Comparison of ENCODE assay signal across 9 mouse cellular contexts in the genomic region with DNA sequence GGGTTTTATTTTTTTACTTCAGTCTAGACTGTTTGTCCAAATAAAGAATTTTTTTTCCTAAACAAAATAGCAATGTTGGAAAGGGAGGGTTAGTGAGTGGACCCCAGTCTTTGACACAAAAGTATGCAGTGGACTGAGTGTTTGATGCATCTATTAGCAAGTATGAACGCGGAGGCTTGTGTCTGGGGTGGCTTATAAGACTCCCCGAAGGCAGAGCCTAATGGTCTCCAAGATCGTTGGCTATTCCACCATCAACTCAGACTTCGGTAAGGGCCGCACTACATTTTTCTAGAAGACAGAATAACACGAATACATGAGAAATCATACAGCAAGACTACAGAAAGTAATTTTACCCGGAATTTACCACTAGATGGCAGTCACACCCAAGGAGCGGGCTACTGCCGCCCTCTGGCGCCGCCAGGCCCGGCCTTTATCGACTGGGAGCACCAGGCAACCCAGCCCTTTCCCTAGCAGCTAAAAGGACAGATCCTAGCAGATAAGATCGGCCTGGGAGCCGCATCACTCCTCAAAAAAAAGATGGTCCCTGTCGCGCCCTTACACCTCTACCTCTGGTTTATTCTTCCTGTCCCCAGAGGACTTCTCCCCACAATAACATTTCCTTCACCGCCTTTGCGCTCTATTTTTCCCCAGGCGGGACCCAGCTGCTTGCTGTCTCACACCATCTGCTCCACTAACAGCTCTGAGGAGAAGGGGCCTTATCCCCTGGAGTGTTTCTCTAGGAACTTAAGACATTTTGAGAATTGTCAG. TPM values are rescaled to one million over a fixed set of nuclear protein-coding genes. Genes with fewer than 3 reads are reported as not detected.
DNase-seq lines count a peak whose midpoint lies in the region; ATAC-seq and TF ChIP-seq lines count a peak whose summit lies in the region.
"Had no signal": no experiment of that assay in that cellular context is flagged by ENCODE, and none has a peak within 500 bp of the region (broad histone marks: within the 10 kb centered on the region; RNA-seq: fewer than 3 reads in every experiment).

No protein-coding gene starts in this region.

- no peaks in the 10 kb centered on the region for H3K79me3 ChIP-seq in C2C12 (ENCODE audit: low read depth)

- H3K4me2 ChIP-seq in heart, embryonic 13.5 days, result peak overlapping the region; percentile 53
- H3K4me2 ChIP-seq in liver, embryonic 11.5 days, result peak overlapping the region; percentile 32; the same call in 1 of the 2 replicates
- no peak overlapping the region for H3K4me2 ChIP-seq in neural tube, embryonic 11.5 days (ENCODE audit: low read depth)

- H3K27ac ChIP-seq in heart, embryonic 13.5 days (replicated peaks), result no peak overlapping the region
- no peak overlapping the region for H3K27ac ChIP-seq in liver, embryonic 11.5 days (ENCODE audit: low read depth, low read length)
- H3K27ac ChIP-seq in neural tube, embryonic 11.5 days (ENCODE audit: low read depth, low read length), result no peak overlapping the region

- no peaks in the 10 kb centered on the region for H3K9me3 ChIP-seq in heart, embryonic 13.5 days
- no peaks in the 10 kb centered on the region for H3K9me3 ChIP-seq in liver, embryonic 11.5 days (ENCODE audit: control insufficient read depth, low read length)
- H3K9me3 ChIP-seq in neural tube, embryonic 11.5 days (ENCODE audit: control insufficient read depth, low read length), result no peaks in the 10 kb centered on the region

- H3ac ChIP-seq in C2C12 (ENCODE audit: control insufficient read depth, insufficient read length, low read depth), result no peak overlapping the region

- DNase-seq in brain, adult 2 months (ENCODE audit: low read depth, low spot score), result peak; percentile 86
- peak; percentile 82 for DNase-seq in kidney, postnatal 10 days
- peak; percentile 61 for DNase-seq in liver, embryonic 11.5 days (ENCODE audit: low spot score)
- peak; percentile 82 for DNase-seq in neural tube, embryonic 11.5 days (ENCODE audit: low spot score)
- DNase-seq in testis, postnatal 10 days (ENCODE audit: low spot score), result peak; percentile 76

- 11% methylated on average over 21 of the region's 21 CpGs for WGBS in heart, embryonic 13.5 days
- 14% methylated on average over 21 of the region's 21 CpGs for WGBS in liver, embryonic 11.5 days
- WGBS in neural tube, embryonic 11.5 days, result 12% methylated on average over 21 of the region's 21 CpGs

- no peaks in the 10 kb centered on the region for H3K79me2 ChIP-seq in C2C12 (ENCODE audit: control insufficient read depth, insufficient read depth)

- peaks cover 13% of the 10 kb centered on the region for H3K27me3 ChIP-seq in C2C12 (ENCODE audit: control insufficient read depth, insufficient read depth, insufficient read length)
- H3K27me3 ChIP-seq in heart, embryonic 13.5 days (replicated peaks), result peaks cover 50% of the 10 kb centered on the region
- no peaks in the 10 kb centered on the region for H3K27me3 ChIP-seq in liver, embryonic 11.5 days (replicated peaks; ENCODE audit: control insufficient read depth, insufficient read depth, low read length)
- H3K27me3 ChIP-seq in neural tube, embryonic 11.5 days (ENCODE audit: control insufficient read depth, insufficient read depth, low read length), result no peaks in the 10 kb centered on the region

- TF ChIP-seq CTCF in C2C12 (IDR thresholded peaks at IDR 0.05; ENCODE audit: control insufficient read depth, insufficient read depth, insufficient read length), result peak; percentile 78

- H3K4me3 ChIP-seq in C2C12 (ENCODE audit: insufficient read depth, poor library complexity, severe bottlenecking), result no peak overlapping the region
- H3K4me3 ChIP-seq in heart, embryonic 13.5 days, result peak overlapping the region; percentile 18; the same call in 1 of the 2 replicates
- H3K4me3 ChIP-seq in liver, embryonic 11.5 days (ENCODE audit: low read depth, low read length), result no peak overlapping the region
- H3K4me3 ChIP-seq in neural tube, embryonic 11.5 days (ENCODE audit: low read depth, low read length), result no peak overlapping the region
- H3K4me3 ChIP-seq: erythroblast, embryonic 14.5 days had no signal

- peaks cover 8% of the 10 kb centered on the region for H3K4me1 ChIP-seq in heart, embryonic 13.5 days
- H3K4me1 ChIP-seq in liver, embryonic 11.5 days (replicated peaks; ENCODE audit: control insufficient read depth, insufficient read depth, low read length), result no peaks in the 10 kb centered on the region
- H3K4me1 ChIP-seq in neural tube, embryonic 11.5 days (ENCODE audit: control insufficient read depth, insufficient read depth, low read length), result no peaks in the 10 kb centered on the region

- ATAC-seq in erythroid progenitor cell, adult 5-6 weeks (replicated peaks; ENCODE audit: low FRiP score, poor library complexity, severe bottlenecking), result 0 out of 2 replicates have a peak, but pooled peaks have one; percentile 42
- no peak for ATAC-seq in heart, embryonic 13.5 days (ENCODE audit: extremely low read depth, insufficient number of reproducible peaks, low FRiP score, low TSS enrichment)
- peak; percentile 88 for ATAC-seq in liver, embryonic 11.5 days (replicated peaks; ENCODE audit: low FRiP score)
- ATAC-seq in neural tube, embryonic 11.5 days (ENCODE audit: insufficient read depth, low FRiP score, low TSS enrichment), result peak; percentile 65

- H3K36me3 ChIP-seq in C2C12 (ENCODE audit: control insufficient read depth, insufficient read depth), result no peaks in the 10 kb centered on the region
- no peaks in the 10 kb centered on the region for H3K36me3 ChIP-seq in heart, embryonic 13.5 days
- no peaks in the 10 kb centered on the region for H3K36me3 ChIP-seq in liver, embryonic 11.5 days (ENCODE audit: control insufficient read depth, insufficient read depth, low read length)
- no peaks in the 10 kb centered on the region for H3K36me3 ChIP-seq in neural tube, embryonic 11.5 days (ENCODE audit: control insufficient read depth, insufficient read depth, low read length)

- peak overlapping the region; percentile 70 for H3K9ac ChIP-seq in heart, embryonic 13.5 days
- no peak overlapping the region for H3K9ac ChIP-seq in liver, embryonic 11.5 days (ENCODE audit: low read depth, low read length)
- no peak overlapping the region for H3K9ac ChIP-seq in neural tube, embryonic 11.5 days (ENCODE audit: low read length)

TF ChIP-seq in C2C12, 6 proteins besides CTCF, POLR2A, EP300 and RAD21:
- TF ChIP-seq MYOD1 (IDR thresholded peaks at IDR 0.05; ENCODE audit: control insufficient read depth, insufficient read length, low read depth) (no peak), CEBPB (IDR thresholded peaks at IDR 0.05; ENCODE audit: low read depth) (no peak)

RNA-seq across cellular contexts. Expression of a gene that starts 6.0 kb away (rescaled TPM):
- not detected for polyA plus RNA-seq in C2C12 (2012; fragmentation: generic; extraction: Trizol)
- not detected in 2 replicates for total RNA-seq in erythroid progenitor cell, adult 5-6 weeks (2015; ENCODE audit: low replicate concordance)
- total RNA-seq in erythroid progenitor cell, adult 5-6 weeks (2017; ENCODE audit: low replicate concordance), result not detected in 2 replicates
- 9.2 and 11.1 TPM in 2 replicates for polyA plus RNA-seq in heart, embryonic 13.5 days (2015; fragmentation: Nextera tagmentation; extraction: Ambion mirVana)
- 0.09 and 0.37 TPM in 2 replicates for polyA plus RNA-seq in liver, embryonic 11.5 days (2014; fragmentation: Nextera tagmentation; extraction: Ambion mirVana)
- polyA plus RNA-seq in neural tube, embryonic 11.5 days (2014; fragmentation: Nextera tagmentation; extraction: Ambion mirVana), result 2.6 and 3.0 TPM in 2 replicates

RNA-seq across cellular contexts. Expression of a gene that starts 50.6 kb away (rescaled TPM):
- polyA plus RNA-seq in C2C12 (2012; fragmentation: generic; extraction: Trizol), result not detected
- not detected in 2 replicates for total RNA-seq in erythroid progenitor cell, adult 5-6 weeks (2015; ENCODE audit: low replicate concordance)
- not detected in 2 replicates for total RNA-seq in erythroid progenitor cell, adult 5-6 weeks (2017; ENCODE audit: low replicate concordance)
- polyA plus RNA-seq in heart, embryonic 13.5 days (2015; fragmentation: Nextera tagmentation; extraction: Ambion mirVana), result 0.18 and 0.19 TPM in 2 replicates
- not detected in 2 replicates for polyA plus RNA-seq in liver, embryonic 11.5 days (2014; fragmentation: Nextera tagmentation; extraction: Ambion mirVana)
- polyA plus RNA-seq in neural tube, embryonic 11.5 days (2014; fragmentation: Nextera tagmentation; extraction: Ambion mirVana), result not detected in 2 replicates
- polyA plus RNA-seq: erythroblast, embryonic 14.5 days had no signal
